Mouse (Mus musculus) adrenal gland, adult 2 months (tissue): ENCODE data around the gene Qrich1. TPM values are rescaled to one million over a fixed set of nuclear protein-coding genes. Genes with fewer than 3 reads are reported as not detected.
A peak's percentile ranks its signal among the peaks of the same experiment; 100 is the strongest.

Experiments used
- DNase-seq: peaks from one replicate; pipeline ENCODE4 v3.0.0; 2021
- long read RNA-seq: library from polyadenylated mRNA; stranded (forward); transcript quantifications from one replicate; pipeline ENCODE4 v2.0.0, GENCODE M21; 2021
- polyA plus RNA-seq: library from polyadenylated mRNA; depleted of rRNA; stranded (reverse); fragments of >200 nt; gene quantifications from 2 replicates; pipeline ENCODE4 v1.2.3, GENCODE M21; 2012; rRNA removed
- total RNA-seq, 2 experiments: library from RNA; stranded (reverse); gene quantifications; 2 replicates each; pipeline ENCODE4 v1.2.3; 2021

Qrich1 gene
- total RNA-seq (100 to 1,000 TPM; 105 to 126 TPM), polyA plus RNA-seq (119 and 129 TPM in 2 replicates)
- long read RNA-seq, transcript Qrich1-202 (10 exons, 3,040 nt): major isoform, 17 of 52 reads
- long read RNA-seq, partial matches to known transcripts: 6 of 52 reads
- long read RNA-seq, other reads (novel, unspliced or antisense): 28 of 52 reads

DNA sequence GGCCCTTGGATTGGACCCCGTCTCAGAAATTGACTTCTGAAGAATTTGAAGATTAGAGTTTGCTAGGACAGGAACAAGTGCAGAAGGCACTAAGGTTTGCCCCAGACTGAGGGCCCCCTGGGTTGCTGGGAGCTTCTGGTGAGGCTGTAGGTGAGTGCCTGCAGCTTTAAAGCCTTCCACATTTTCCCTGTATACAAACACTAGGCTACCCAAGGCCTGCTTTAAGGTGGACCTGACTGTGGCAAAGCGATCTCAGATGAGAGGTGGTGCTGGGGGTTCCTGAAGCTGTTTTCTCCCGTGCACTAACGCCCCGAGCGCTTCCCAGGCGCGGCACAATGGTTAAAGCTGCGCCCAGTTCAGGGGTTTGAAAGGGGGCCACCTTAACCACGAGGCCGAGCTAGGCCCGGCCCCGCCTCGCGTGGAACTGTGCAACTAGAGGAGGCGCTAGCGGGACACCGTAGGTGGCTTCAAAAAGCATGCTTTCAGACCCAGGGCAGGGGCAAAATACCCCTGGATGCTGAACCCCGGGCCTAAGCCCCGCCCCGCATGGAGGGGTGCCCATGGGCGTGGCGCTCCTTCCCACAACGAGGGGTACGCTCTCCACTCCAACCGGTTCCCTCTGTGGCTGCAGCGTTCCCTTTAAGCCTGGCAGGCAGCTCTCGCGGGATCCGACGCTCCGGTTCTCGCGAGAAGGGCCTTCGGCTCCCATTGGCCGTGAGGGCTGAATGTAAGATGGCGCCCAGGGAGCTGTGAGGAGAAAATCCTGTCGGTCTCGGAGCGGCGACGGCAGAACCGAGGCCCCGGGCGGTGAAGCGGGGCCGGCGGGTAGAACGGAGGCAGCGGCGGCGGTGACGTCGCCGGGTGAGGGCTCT, at the start of gene Qrich1:
Qrich1 (plus strand) TSS at position 427 of the 872 bp plus-strand sequence.
- peak; percentile 97 for DNase-seq

GRCm38 (mm10) chr9:108469430-108469829, 47.2 kb upstream of the Qrich1 start:
- DNase-seq: no peak

GRCm38 (mm10) chr9:108469845-108470244, 46.8 kb upstream of the Qrich1 start:
- DNase-seq: no peak

DNA sequence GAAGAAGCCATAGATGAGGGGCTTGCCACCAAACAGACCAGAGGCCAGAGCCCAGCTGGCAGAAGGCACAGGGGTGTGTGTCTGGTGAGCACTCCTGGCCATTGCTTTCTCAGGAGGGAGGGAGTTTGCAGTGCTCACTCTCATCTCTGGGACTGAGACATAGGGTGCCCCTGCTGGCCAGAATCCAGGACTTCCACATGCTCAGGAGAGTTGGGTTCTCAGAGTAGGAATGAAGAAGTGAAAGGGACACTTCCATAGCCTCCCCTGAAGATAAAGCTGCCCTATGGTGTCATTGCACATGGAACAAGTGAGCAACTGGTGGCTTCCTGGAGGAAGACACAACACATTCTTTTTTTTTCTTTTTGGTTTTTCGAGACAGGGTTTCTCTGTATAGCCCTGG, 42.1 kb upstream of the Qrich1 start:
- DNase-seq: no peak

DNA sequence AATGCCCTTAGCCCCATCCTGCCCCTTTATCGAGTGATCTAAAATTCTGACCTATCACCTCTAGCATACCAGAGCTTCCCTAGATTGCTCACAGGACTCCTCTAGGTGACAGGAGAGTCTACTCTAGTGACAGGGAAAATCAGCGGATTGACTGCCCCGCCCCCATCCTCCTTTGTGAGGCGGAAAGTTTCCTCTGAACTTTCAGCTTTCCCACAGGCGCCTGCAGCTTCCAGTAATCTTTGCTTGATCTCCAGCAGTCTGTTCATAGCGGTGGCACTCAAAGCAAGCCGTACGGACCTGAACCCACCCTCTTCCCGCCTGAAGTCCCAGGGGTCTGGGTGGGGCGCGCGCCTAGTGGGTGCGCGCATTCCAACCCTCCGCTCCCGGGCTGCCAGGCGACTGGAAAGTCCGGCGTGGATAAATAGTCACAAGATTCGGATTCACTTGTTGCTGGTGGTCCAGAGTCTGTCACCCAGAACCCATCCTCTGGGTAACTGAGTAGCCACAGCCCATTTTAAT, 37.9 kb upstream of the Qrich1 start:
- peak; percentile 89 for DNase-seq

DNA sequence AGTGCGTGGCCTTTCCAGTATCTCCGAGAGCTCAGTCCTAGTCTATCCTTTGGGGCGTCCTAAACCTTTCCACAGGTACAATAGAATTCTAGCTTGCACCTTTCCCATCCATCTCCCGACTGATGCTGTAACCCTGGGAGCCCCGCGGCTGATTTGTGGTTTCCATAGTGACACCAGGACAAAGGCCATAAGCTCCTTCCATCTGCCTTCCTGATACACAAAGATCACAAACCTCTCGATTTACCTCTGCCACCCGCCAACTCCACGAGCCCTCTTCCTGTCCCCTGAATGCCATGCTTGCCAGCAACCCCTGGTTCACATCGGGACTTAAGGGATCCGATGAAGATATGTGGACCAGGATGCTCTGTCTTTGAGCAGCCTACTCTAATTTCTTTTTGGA, 37.4 kb upstream of the Qrich1 start:
- DNase-seq: no peak

- DNase-seq: peak; percentile 71
These were observed 36.8 kb upstream of the Qrich1 start, which contains the start of gene Lamb2 for GRCm38 (mm10) chr9:108479721-108480351. Lamb2 (plus strand) TSS chr9:108479736.

DNA sequence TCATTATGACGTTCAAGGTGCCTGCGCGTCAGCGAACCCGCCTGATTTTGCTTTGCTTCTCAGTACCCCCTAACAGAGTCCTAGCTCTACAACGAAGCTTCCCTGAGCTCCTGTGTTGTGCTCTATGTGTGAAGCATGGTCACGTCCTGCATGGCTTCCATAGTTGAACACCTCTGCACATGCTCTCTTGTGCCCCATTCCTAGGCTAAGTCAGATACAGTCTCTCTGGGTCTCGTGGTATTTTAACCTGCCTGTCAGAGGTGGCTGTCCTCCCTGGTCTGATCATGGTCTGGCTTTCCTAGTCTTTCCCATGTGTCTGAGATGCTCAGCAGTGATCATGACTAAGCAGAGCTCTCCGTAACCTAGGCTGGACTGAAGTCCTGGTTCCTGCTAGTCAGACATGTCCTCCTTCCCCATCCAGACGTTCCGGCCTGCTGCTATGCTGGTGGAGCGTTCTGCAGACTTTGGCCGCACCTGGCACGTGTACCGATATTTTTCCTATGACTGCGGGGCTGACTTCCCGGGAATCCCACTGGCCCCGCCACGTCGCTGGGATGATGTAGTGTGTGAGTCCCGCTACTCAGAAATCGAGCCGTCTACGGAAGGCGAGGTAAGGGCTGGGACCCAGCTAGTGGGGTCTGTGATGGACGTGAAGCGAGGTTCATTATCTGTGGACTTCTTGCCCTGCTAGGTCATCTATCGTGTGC, 35.6 kb upstream of the Qrich1 start:
- DNase-seq: no peak

- DNase-seq: no peak
These were observed 34.9 kb upstream of the Qrich1 start for GRCm38 (mm10) chr9:108481520-108482210.

GRCm38 (mm10) chr9:108483051-108483790, 33.4 kb upstream of the Qrich1 start:
- DNase-seq: no peak

DNA sequence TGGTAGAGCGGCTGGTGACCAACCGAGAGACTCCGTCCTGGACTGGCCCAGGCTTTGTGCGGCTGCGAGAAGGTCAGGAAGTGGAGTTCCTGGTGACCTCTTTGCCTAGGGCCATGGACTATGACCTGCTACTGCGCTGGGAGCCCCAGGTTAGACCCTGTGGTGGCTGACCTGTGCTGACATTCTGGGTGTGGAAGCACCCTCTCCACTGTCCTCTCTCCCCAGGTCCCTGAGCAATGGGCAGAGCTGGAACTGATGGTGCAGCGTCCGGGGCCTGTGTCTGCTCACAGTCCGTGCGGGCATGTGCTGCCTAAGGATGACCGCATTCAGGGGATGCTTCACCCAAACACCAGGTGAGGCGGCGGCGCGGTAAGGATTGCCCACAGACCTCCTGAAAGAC, 32.6 kb upstream of the Qrich1 start:
- no peak for DNase-seq

GRCm38 (mm10) chr9:108485301-108485875, 31.2 kb upstream of the Qrich1 start:
- DNase-seq: no peak

- DNase-seq: no peak
These were observed 29.6 kb upstream of the Qrich1 start for GRCm38 (mm10) chr9:108486973-108487530.

- DNase-seq: no peak
These were observed 28.2 kb upstream of the Qrich1 start for GRCm38 (mm10) chr9:108488403-108488802.

GRCm38 (mm10) chr9:108489215-108489614, 27.4 kb upstream of the Qrich1 start:
- DNase-seq: no peak

- DNase-seq: no peak
These were observed 26.7 kb upstream of the Qrich1 start for GRCm38 (mm10) chr9:108489702-108490558.

GRCm38 (mm10) chr9:108490559-108491285, 25.9 kb upstream of the Qrich1 start, which contains the start of gene Usp19:
Usp19 (plus strand) TSS chr9:108490602.
- DNase-seq: peak; percentile 97

DNA sequence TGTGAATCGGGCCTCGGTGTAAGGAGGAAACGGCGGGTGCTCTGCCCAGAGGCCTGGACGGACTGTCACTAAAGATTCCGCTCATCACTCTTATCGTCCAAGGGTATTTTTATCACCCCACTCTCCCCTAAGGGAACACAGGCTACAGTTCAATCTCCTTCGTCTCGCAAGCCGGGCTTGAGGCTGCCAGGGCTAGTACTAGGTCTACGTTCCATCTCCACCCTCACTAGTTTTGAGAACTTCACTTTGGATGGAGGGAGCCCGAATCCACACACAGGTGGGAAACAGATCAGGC, 25.4 kb upstream of the Qrich1 start:
- no peak for DNase-seq
